Mouse (Mus musculus) olfactory bulb, adult 2 months (tissue): ENCODE results near the gene Hs6st2.

Source experiments
- CTCF ChIP-seq: fragments of 200-500 bp; IDR thresholded peaks from 2 replicates; pipeline ENCODE4 v1.5.1; 2012; ENCODE audit warnings: low read depth, mild to moderate bottlenecking, low read length, moderate library complexity; ENCODE audit not compliant: insufficient read depth
- POLR2A ChIP-seq: fragments of 200-500 bp; IDR thresholded peaks from 2 replicates; pipeline ENCODE4 v1.6.1; 2012; ENCODE audit warnings: mild to moderate bottlenecking, low read depth, low read length, moderate library complexity; ENCODE audit not compliant: insufficient read depth

DNA sequence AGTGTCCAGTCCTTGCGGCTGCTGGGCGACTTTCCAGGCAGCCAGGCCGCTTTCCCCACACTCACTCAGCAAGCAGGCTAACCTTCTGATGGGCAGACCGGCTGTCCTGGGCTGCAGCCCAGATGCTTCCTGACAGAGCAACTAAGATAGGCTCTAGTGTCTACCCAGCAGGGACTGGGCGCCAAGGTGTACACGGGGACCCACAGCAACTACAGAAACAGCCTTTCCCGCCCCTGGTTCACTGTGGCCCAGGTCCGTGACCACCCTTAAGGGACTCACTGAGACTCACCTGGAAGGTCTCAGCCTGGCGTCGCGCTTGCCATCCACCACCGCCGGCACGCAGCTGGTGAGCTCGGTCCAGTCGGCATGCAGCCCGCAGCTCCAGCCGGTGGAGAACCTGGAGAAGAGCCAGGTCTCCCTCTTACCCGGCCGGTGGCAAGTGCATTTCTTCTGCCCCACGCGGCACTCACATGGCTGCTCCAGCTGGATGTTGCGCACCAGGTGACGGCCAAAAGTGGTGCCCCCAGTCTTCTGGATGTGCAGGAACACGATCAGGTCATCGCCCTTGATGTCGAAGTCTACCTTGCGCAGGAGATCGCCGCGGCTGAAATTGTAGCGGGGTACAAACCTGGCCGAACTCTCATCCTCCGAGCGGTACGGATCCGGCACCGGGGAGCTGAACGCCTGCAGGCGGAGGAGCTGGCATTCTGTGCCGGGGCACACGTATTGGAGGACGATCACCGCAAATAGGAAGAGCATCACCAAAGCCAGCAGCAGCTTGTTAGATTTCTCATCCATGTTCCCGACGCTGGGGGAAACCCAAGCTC is 1.8 kb downstream of the Hs6st2 start:
- TF ChIP-seq POLR2A (no peak), CTCF (no peak)
